Mouse (Mus musculus) c-Kit-positive CD71-positive TER-119-positive erythroid progenitor cells, embryonic 14.5 days (primary cell): ENCODE measurements around the gene Taar5.
A peak's percentile ranks its signal among the peaks of the same experiment; 100 is the strongest.

ENCODE experiments used
- DNase-seq: peaks from one replicate; pipeline ENCODE4 v3.0.0-alpha.2; 2013; ENCODE audit warnings: low spot score

Gene Taar5

GRCm38 (mm10) chr10:23970656-23971165 is at the start of gene Taar5:
TSS of gene Taar5 (plus strand) at chr10:23970706.
- DNase-seq: no peak

- DNase-seq: no peak
Measured at GRCm38 (mm10) chr10:23922468-23922867, 48.0 kb upstream of the Taar5 start.

GRCm38 (mm10) chr10:23923941-23924340 is 46.6 kb upstream of the Taar5 start:
- no peak for DNase-seq

GRCm38 (mm10) chr10:23937613-23938012 is 32.9 kb upstream of the Taar5 start:
- DNase-seq: no peak

GRCm38 (mm10) chr10:23938312-23938711 is 32.2 kb upstream of the Taar5 start, which contains the start of gene Taar2:
TSS of gene Taar2 (plus strand) at chr10:23938572.
- no peak for DNase-seq

DNA sequence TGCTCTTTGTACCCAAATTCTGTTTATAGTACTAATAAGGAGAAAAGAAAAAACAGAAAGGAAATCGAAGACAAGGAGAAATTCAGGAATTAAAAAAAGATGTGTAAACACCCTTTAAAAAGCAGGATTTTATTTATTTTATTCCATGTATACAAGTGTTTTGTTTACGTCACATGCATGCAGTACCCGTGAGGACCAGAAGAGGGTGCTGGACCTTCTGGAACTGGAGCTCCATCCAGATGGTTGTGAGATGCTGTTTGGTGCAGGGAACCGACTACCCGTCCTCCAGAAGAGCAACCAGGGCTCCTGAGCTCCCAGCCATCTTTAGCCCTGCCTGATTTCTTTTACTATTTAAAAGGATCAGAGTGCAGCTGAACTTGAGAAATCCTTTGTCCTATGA is 28.0 kb upstream of the Taar5 start:
- DNase-seq: peak; percentile 31

DNA sequence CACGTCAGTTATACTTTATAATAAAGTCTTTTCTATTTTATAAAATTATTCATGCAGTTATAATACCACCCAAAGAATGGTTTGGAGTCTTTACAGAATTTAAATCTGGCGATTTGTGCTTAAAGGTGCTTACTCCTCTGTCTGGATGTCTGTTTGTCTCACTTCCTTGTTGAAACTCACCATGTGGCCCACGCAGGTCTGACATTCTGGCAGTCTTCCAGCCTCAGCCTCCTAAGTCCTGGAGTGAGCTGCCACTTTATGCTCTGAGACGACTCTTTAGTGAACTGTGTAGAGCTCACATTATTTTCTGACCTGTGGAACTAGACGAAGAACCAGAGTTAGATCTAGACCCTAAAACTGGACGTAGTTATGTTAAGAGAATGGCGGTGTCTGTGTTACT is 22.5 kb upstream of the Taar5 start:
- DNase-seq: no peak

DNA sequence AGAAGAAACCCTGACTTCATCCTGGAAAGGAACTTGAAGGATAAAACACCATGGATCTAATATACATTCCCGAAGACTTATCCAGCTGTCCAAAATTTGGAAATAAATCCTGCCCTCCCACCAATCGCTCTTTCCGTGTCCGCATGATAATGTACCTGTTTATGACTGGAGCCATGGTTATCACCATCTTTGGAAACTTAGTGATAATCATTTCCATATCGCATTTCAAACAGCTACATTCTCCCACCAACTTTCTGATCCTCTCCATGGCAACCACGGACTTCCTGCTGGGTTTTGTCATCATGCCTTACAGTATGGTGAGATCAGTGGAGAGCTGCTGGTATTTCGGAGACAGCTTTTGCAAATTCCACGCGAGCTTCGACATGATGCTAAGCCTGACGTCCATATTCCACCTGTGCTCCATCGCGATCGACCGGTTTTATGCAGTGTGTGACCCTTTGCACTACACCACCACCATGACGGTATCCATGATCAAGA is 20.9 kb upstream of the Taar5 start, which contains the start of gene Taar3:
Gene Taar3, plus strand, starts transcription at position 51 of the 498 bp plus-strand sequence.
- DNase-seq: no peak

DNA sequence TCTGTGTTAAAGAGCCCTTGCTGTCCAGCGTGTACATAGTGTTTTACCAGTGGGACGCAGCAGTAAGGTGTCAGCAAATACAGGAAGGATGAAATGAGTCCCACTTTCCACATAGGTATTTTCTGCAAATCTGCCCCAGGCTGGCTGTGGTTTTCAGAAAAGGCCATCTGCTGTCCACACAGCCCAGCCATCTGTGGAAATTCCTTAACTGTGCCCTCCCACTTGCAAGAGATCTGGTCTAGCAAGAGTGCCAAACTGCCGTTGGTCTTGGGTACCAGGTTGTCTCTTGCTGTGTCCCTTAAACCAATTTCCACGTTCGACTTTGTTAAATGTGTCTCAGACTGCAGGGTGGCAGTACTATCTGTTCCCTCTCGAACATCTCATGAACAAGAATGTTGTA is 18.8 kb upstream of the Taar5 start:
- DNase-seq: no peak

GRCm38 (mm10) chr10:23959071-23959470 is 11.4 kb upstream of the Taar5 start:
- DNase-seq: no peak

GRCm38 (mm10) chr10:23960444-23960915 is 10.0 kb upstream of the Taar5 start, which contains the start of gene Taar4:
TSS of gene Taar4 (plus strand) at chr10:23960494.
- no peak for DNase-seq

DNA sequence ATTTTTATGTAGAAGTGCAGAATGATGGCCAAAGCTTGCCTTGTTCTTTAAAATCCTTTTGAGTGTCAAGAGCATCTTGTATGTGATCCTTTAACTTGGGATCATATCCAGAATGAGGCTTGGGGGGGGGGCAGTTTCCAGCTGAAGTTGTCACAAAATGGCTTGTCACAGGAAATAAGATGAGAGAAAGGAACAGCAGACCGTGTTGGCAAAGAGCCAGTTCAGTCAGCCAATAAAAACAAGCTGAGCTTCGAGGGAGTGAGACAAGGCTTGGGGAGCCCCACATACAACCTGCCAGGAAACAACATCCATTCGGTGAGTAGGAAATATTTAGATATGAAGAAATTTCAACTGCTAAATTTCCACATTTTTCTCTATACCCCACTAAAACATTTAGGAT is 7.1 kb upstream of the Taar5 start:
- DNase-seq: no peak

- no peak for DNase-seq
Measured at GRCm38 (mm10) chr10:23964921-23965610, 5.4 kb upstream of the Taar5 start.

- no peak for DNase-seq
Measured at GRCm38 (mm10) chr10:23971256-23971655, 750 bp downstream of the Taar5 start.

- no peak for DNase-seq
Measured at GRCm38 (mm10) chr10:23977958-23978357, 7.5 kb downstream of the Taar5 start.

DNA sequence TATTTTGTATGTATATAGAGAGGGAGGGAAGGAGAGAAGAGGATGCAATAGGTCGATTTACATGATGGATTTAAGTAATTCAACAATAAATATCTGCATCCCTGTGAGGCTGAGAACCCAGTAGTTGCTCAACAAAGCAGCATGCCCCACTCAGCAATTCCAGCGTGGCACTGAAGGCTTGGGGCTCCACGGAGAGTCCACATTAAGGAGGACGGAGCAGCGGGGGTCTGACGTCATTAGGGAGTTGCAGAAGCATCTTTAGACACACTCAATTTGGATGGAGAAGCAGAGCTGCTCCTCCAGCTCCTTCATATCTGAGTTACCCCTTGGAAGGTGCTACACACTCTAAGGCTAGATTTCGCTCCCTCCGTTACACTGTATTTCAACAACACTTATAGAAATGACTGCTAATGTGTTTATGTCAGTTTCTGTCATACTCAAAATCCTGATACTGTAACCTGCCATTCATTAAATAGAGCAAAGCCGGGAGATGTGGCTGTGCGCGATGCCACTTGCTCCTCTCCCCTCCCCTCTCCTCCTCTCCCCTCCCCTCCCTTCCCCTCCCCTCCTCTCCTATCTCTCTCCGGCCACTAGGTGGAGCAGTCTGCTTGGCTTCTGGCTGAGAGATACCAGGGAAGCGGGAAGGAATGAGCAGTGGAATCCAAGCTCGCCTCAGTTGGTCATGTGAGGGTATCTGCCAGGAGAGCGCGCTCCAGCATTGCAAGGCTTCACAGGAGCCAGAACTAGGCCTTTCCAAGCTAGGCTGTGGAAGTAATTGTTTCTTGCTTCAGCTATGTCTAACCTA is 8.6 kb downstream of the Taar5 start:
- DNase-seq: peak; percentile 60

- DNase-seq: no peak
Measured at GRCm38 (mm10) chr10:23985546-23985945, 15.0 kb downstream of the Taar5 start, which contains the start of gene Taar6. TSS of gene Taar6 (minus strand) at chr10:23985646.

GRCm38 (mm10) chr10:23986419-23986818 is 15.9 kb downstream of the Taar5 start:
- no peak for DNase-seq

DNA sequence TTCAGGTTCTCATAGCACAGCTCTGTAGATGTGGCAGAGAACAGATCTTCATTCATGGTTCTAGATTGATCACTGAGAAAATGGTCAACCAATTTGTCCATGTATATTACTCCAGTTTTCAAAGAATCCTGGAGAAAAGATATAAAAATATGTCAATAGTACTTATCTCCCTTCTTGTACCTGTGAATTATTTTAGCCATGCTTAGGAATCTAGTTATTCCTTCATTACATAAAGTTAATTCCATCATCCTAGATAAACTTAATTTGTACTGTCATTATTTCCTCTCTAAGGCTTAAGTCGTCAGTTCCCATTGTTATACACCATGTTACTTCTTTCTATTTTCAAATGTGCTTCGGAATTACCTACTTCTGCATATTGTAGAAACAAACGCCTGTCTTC is 22.9 kb downstream of the Taar5 start, which contains the start of gene Taar7a:
Gene Taar7a, minus strand, starts transcription at position 101 of the 400 bp plus-strand sequence.
- DNase-seq: no peak

DNA sequence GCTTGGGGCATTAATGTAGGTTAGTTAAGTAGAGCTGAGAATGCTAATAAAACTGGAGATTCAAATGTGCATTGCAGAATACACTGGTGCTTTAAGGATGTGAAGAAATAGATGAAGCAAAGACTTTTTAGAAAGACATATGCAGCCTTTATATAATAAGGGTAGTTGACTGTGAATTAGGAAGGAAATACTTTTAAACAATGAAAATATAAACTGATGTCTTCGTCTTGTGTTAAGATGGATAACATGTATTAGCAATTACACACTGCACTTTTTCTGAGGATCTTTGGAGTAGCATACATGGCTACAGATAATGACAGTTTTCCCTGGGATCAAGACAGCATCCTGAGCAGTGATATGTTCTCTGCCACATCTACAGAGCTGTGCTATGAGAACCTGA is 29.1 kb downstream of the Taar5 start, which contains the start of gene Taar7b:
Gene Taar7b, plus strand, starts transcription at position 301 of the 400 bp plus-strand sequence.
- no peak for DNase-seq

- DNase-seq: no peak
Measured at GRCm38 (mm10) chr10:24006442-24006841, 35.9 kb downstream of the Taar5 start.

DNA sequence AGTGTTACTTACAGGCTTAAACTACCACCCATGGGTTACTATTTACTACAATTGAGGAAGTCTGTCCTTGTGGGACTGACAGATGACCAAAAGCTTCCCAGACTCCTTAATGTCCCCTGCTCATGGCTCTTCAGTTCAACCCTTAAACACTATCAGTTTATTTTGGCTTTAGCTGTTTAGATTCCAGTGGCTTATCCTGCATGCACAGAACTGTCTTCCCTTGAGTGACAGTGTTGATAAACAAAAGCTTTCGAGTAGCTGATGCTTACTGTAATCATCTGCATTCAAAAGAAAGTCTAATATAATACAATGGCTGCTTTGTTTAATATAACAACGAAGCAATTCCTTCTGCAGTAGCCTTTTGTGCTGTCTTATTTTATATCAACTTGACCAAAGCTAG is 36.5 kb downstream of the Taar5 start:
- DNase-seq: peak; percentile 48
